Comparison of ENCODE assay signal across 9 mouse cellular contexts in the genomic region with DNA sequence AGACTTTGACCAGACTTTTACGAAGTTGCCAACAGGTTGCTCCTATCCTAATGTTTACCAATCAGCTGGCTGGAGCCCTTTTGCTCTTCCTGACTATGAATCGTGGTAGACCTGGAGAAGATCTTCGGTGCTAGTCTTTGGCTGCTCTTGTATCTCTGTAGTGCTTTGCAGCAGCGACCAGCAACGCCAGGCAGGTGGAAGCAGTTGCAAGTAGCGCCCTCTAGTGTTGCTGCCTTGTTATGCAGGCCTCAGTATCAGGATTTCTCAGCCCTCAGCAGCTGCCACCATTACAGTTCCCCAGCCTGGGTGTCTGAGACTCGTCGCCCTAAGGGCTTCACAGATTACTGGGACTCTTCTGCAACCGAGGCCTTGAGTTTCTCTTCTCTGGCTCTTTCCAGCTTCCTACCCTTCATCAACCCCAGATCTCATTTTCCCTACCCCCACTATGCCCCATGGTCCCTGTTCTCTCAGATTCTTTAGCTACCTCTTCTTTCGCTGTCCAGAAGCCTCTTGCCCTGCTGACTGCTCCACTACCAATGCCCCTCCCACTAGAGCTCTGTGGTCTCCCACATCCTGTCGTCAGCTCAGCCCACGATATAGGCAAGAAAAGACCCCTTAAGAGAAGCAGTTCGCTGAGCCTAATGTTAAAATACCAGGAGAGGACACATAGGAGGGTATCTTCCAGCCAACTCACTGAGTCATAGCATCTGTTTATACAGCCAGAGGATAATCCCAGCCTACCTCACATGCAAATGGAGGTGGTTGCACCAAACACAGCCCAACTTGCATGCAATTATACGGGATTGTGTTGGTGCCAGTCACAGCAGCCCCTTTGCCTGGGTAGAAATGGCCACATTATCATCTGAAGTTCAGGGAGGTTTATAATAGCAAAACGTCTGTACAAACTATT.
DNase-seq lines count a peak whose midpoint lies in the region; ATAC-seq and TF ChIP-seq lines count a peak whose summit lies in the region.
"Had no signal": no experiment of that assay in that cellular context is flagged by ENCODE, and none has a peak within 500 bp of the region (broad histone marks: within the 10 kb centered on the region; RNA-seq: fewer than 3 reads in every experiment).

No protein-coding gene starts in this region.

- peak; percentile 83 for TF ChIP-seq CTCF in intestine, postnatal 0 days (IDR thresholded peaks at IDR 0.05; ENCODE audit: low read depth)
- peak; percentile 70 for TF ChIP-seq CTCF in midbrain, postnatal 0 days (IDR thresholded peaks at IDR 0.05)

- H3K36me3 ChIP-seq in intestine, postnatal 0 days (ENCODE audit: control insufficient read depth, insufficient read depth): no peaks in the 10 kb centered on the region
- H3K36me3 ChIP-seq in intestine, embryonic 16.5 days (ENCODE audit: control insufficient read depth, insufficient read depth, low read length): no peaks in the 10 kb centered on the region
- peaks cover 13% of the 10 kb centered on the region; the same call in 1 of the 2 replicates for H3K36me3 ChIP-seq in midbrain, postnatal 0 days (ENCODE audit: insufficient read depth, low read length)

- WGBS in intestine, postnatal 0 days: 49% methylated on average over 15 of the region's 15 CpGs
- 42% methylated on average over 15 of the region's 15 CpGs for WGBS in intestine, embryonic 16.5 days
- 48% methylated on average over 15 of the region's 15 CpGs for WGBS in midbrain, postnatal 0 days

- H3K27ac ChIP-seq in intestine, postnatal 0 days (ENCODE audit: low read depth, low read length): no peak overlapping the region
- H3K27ac ChIP-seq in intestine, embryonic 16.5 days (ENCODE audit: low read length): no peak overlapping the region
- H3K27ac ChIP-seq in midbrain, postnatal 0 days (ENCODE audit: low read depth, low read length): no peak overlapping the region
- H3K27ac ChIP-seq: macrophage had no signal

- no peaks in the 10 kb centered on the region for H3K27me3 ChIP-seq in intestine, postnatal 0 days (replicated peaks; ENCODE audit: control insufficient read depth, insufficient read depth, low read length)
- H3K27me3 ChIP-seq in intestine, embryonic 16.5 days (replicated peaks; ENCODE audit: control insufficient read depth, insufficient read depth, low read length): no peaks in the 10 kb centered on the region
- H3K27me3 ChIP-seq in midbrain, postnatal 0 days (ENCODE audit: insufficient read depth, low read length): no peaks in the 10 kb centered on the region

- DNase-seq in ES-CJ7 (ENCODE audit: low read depth, low spot score): peak; percentile 57
- peak; percentile 22 for DNase-seq in c-Kit-positive CD71-positive TER-119-negative erythroid progenitor cells, embryonic 14.5 days (ENCODE audit: low read depth)
- peak; percentile 42 to 64 for DNase-seq in layer of hippocampus, postnatal 25 days (ENCODE audit: extremely low spot score in 1 of 2, low spot score in 1 of 2)
- DNase-seq in midbrain, postnatal 0 days (ENCODE audit: low spot score): peak; percentile 42
- DNase-seq in yolk sac, embryonic 10.5 days (ENCODE audit: low spot score): peak; percentile 47

- H3K4me3 ChIP-seq in intestine, postnatal 0 days (ENCODE audit: low read depth, low read length): no peak overlapping the region
- no peak overlapping the region for H3K4me3 ChIP-seq in intestine, embryonic 16.5 days (ENCODE audit: low read length)
- H3K4me3 ChIP-seq in midbrain, postnatal 0 days (ENCODE audit: low read depth, low read length): no peak overlapping the region

- H3K9ac ChIP-seq in intestine, postnatal 0 days (ENCODE audit: low read depth, low read length): no peak overlapping the region
- no peak overlapping the region for H3K9ac ChIP-seq in intestine, embryonic 16.5 days (ENCODE audit: low read depth, low read length)
- no peak overlapping the region for H3K9ac ChIP-seq in midbrain, postnatal 0 days (replicated peaks; ENCODE audit: low read length, poor library complexity, severe bottlenecking)

- H3K9me3 ChIP-seq in intestine, postnatal 0 days (ENCODE audit: control insufficient read depth): no peaks in the 10 kb centered on the region
- no peaks in the 10 kb centered on the region for H3K9me3 ChIP-seq in intestine, embryonic 16.5 days (ENCODE audit: control insufficient read depth, low read length)
- H3K9me3 ChIP-seq in midbrain, postnatal 0 days (ENCODE audit: low read length): no peaks in the 10 kb centered on the region

- H3K4me1 ChIP-seq in intestine, postnatal 0 days (replicated peaks; ENCODE audit: control insufficient read depth, insufficient read depth, low read length): no peaks in the 10 kb centered on the region
- H3K4me1 ChIP-seq in intestine, embryonic 16.5 days (ENCODE audit: control insufficient read depth, insufficient read depth, low read length): no peaks in the 10 kb centered on the region
- H3K4me1 ChIP-seq in midbrain, postnatal 0 days (ENCODE audit: insufficient read depth, low read length): no peaks in the 10 kb centered on the region

- ATAC-seq in intestine, postnatal 0 days: no peak
- ATAC-seq in intestine, embryonic 16.5 days: no peak
- peak; percentile 68 for ATAC-seq in frontal cortex, adult (ENCODE audit: low TSS enrichment)
- no peak for ATAC-seq in midbrain, postnatal 0 days (ENCODE audit: low FRiP score)

- no peak overlapping the region for H3K4me2 ChIP-seq in intestine, postnatal 0 days (replicated peaks; ENCODE audit: low read depth)
- no peak overlapping the region for H3K4me2 ChIP-seq in intestine, embryonic 16.5 days (ENCODE audit: low read depth, low read length)
- no peak overlapping the region for H3K4me2 ChIP-seq in midbrain, postnatal 0 days (ENCODE audit: low read depth, low read length, poor library complexity, severe bottlenecking)
